Mouse (Mus musculus) CH12.LX (cell line): ENCODE measurements around the gene Il1f6. TPM values are rescaled to one million over a fixed set of nuclear protein-coding genes. Genes with fewer than 3 reads are reported as not detected.
"Not testable (repeated sequence)": the region's sequence is repeated elsewhere in the genome, so short reads cannot be mapped to it uniquely, and the experiment has no call there.

ENCODE experiments used
- DNase-seq: peaks from one replicate; pipeline ENCODE4 v3.0.0-alpha.2; 2013; ENCODE audit errors: extremely low read depth
- H3K27ac ChIP-seq: 2 replicates; pipeline ENCODE4 v1.5.1; 2012; ENCODE audit warnings: low read depth, mild to moderate bottlenecking, control low read depth, moderate library complexity; ENCODE audit not compliant: insufficient read depth
- H3K27me3 ChIP-seq: replicated peaks from 2 replicates; pipeline ENCODE3; 2012; ENCODE audit warnings: inconsistent platforms
- H3K36me3 ChIP-seq, 2 experiments: replicated peaks in 1 of 2; 2 replicates each; pipeline versions ENCODE3 to v1.6.1; 2012; ENCODE audit warnings: inconsistent platforms in 1 of 2, low read length in 1 of 2, mild to moderate bottlenecking in 1 of 2, mixed read lengths in 1 of 2, moderate library complexity in 1 of 2; ENCODE audit not compliant: control insufficient read depth in 1 of 2, insufficient read depth in 1 of 2
- H3K4me1 ChIP-seq, 2 experiments: 2 replicates each; pipeline ENCODE4 v1.6.1; 2012; ENCODE audit warnings: inconsistent platforms in 1 of 2, moderate library complexity in 1 of 2; ENCODE audit not compliant: insufficient read depth in 2 of 2, control insufficient read depth in 1 of 2
- H3K4me2 ChIP-seq: 2 replicates; pipeline ENCODE4 v1.6.1; 2012; ENCODE audit warnings: low read depth, mild to moderate bottlenecking, control low read depth; ENCODE audit not compliant: poor library complexity, insufficient read depth, severe bottlenecking
- H3K4me3 ChIP-seq, 3 experiments: fragments of 150-350 bp in 1 of 3; sonication (generic) in 1 of 3; replicated peaks in 1 of 3; 2 replicates each; pipeline versions ENCODE3 to v1.5.1; 2011 to 2012; ENCODE audit warnings: low read depth in 2 of 3, low read length in 2 of 3, mild to moderate bottlenecking in 2 of 3, moderate library complexity in 2 of 3, control low read depth in 1 of 3, improper control_type of control experiment in 1 of 3, inconsistent platforms in 1 of 3, mixed read lengths in 1 of 3; ENCODE audit not compliant: poor library complexity in 1 of 3
- H3K79me2 ChIP-seq: replicated peaks from 2 replicates; pipeline ENCODE4 v1.6.1; 2012; ENCODE audit warnings: mild to moderate bottlenecking, moderate library complexity; ENCODE audit not compliant: control insufficient read depth, poor library complexity, insufficient read depth, severe bottlenecking; ENCODE audit errors: extremely low read depth
- H3K9ac ChIP-seq: 2 replicates; pipeline ENCODE4 v1.6.1; 2012; ENCODE audit warnings: low read depth, mild to moderate bottlenecking, control low read depth, moderate library complexity; ENCODE audit not compliant: insufficient read depth
- H3K9me3 ChIP-seq: replicated peaks from 2 replicates; pipeline ENCODE3; 2012; ENCODE audit warnings: low read length, inconsistent platforms, mixed read lengths
- CHD1 ChIP-seq: IDR thresholded peaks from 2 replicates; pipeline ENCODE4 v1.6.1; 2012; ENCODE audit warnings: low read depth, low read length, improper control_type of control experiment, inconsistent platforms
- CTCF ChIP-seq, 2 experiments: IDR thresholded peaks in 1 of 2; conservative IDR thresholded peaks in 1 of 2; 2 replicates each; pipeline ENCODE4 v1.5.1; 2011 to 2012; ENCODE audit warnings: low read depth in 2 of 2, low read length in 2 of 2, improper control_type of control experiment in 1 of 2, inconsistent platforms in 1 of 2, mild to moderate bottlenecking in 1 of 2, moderate library complexity in 1 of 2
- E2F4 ChIP-seq: IDR thresholded peaks from 2 replicates; pipeline ENCODE4 v1.6.1; 2011; ENCODE audit warnings: low read depth, low read length, improper control_type of control experiment; ENCODE audit not compliant: insufficient replicate concordance
- ELF1 ChIP-seq: IDR thresholded peaks from 2 replicates; pipeline ENCODE4 v1.6.1; 2014; ENCODE audit warnings: low read depth, mild to moderate bottlenecking, inconsistent platforms, low read length, improper control_type of control experiment
- HCFC1 ChIP-seq: IDR thresholded peaks from 2 replicates; pipeline ENCODE4 v1.6.1; 2012; ENCODE audit warnings: low read depth, mild to moderate bottlenecking, inconsistent platforms, low read length, improper control_type of control experiment
- IRF4 ChIP-seq: IDR thresholded peaks from 2 replicates; pipeline ENCODE4 v1.6.1; 2014; ENCODE audit warnings: low read depth, mild to moderate bottlenecking, inconsistent platforms, low read length, improper control_type of control experiment
- KAT2A ChIP-seq: IDR thresholded peaks from 2 replicates; pipeline ENCODE4 v1.6.1; 2012; ENCODE audit warnings: low read length, improper control_type of control experiment, inconsistent platforms; ENCODE audit not compliant: insufficient replicate concordance
- MAZ ChIP-seq: IDR thresholded peaks from 2 replicates; pipeline ENCODE4 v1.6.1; 2012; ENCODE audit warnings: low read depth, mild to moderate bottlenecking, inconsistent platforms, low read length, improper control_type of control experiment, moderate library complexity
- MEF2A ChIP-seq: IDR thresholded peaks from 2 replicates; pipeline ENCODE4 v1.6.1; 2014; ENCODE audit warnings: low read depth, mild to moderate bottlenecking, inconsistent platforms, low read length, improper control_type of control experiment, borderline replicate concordance
- MYC ChIP-seq: IDR thresholded peaks from 2 replicates; pipeline ENCODE4 v1.6.1; 2011; ENCODE audit warnings: low read depth, mild to moderate bottlenecking, improper control_type of control experiment, low read length
- NELFE ChIP-seq: IDR thresholded peaks from 2 replicates; pipeline ENCODE4 v1.6.1; 2011; ENCODE audit warnings: low read depth, low read length, improper control_type of control experiment
- NRF1 ChIP-seq: IDR thresholded peaks from 2 replicates; pipeline ENCODE4 v1.6.1; 2014; ENCODE audit warnings: low read depth, mild to moderate bottlenecking, inconsistent platforms, low read length, improper control_type of control experiment, moderate library complexity
- PAX5 ChIP-seq: IDR thresholded peaks from 2 replicates; pipeline ENCODE4 v1.6.1; 2012; ENCODE audit warnings: low read length, inconsistent platforms, mixed read lengths
- POLR2A ChIP-seq: IDR thresholded peaks from 2 replicates; pipeline ENCODE4 v1.6.1; 2011; ENCODE audit warnings: low read depth, mild to moderate bottlenecking, improper control_type of control experiment, low read length
- RAD21 ChIP-seq: IDR thresholded peaks from 2 replicates; pipeline ENCODE4 v1.6.1; 2011; ENCODE audit warnings: low read depth, mild to moderate bottlenecking, low read length, improper control_type of control experiment, moderate library complexity
- RCOR1 ChIP-seq: conservative IDR thresholded peaks from 2 replicates; pipeline ENCODE4 v1.6.1; 2012; ENCODE audit warnings: low read depth, mild to moderate bottlenecking, inconsistent platforms, low read length, improper control_type of control experiment
- SMC3 ChIP-seq: IDR thresholded peaks from 2 replicates; pipeline ENCODE4 v1.6.1; 2011; ENCODE audit warnings: low read depth, low read length, improper control_type of control experiment
- TCF12 ChIP-seq: IDR thresholded peaks from 2 replicates; pipeline ENCODE4 v1.6.1; 2014; ENCODE audit warnings: low read depth, mild to moderate bottlenecking, inconsistent platforms, low read length, improper control_type of control experiment
- UBTF ChIP-seq: IDR thresholded peaks from 2 replicates; pipeline ENCODE4 v1.6.1; 2012; ENCODE audit warnings: low read depth, mild to moderate bottlenecking, inconsistent platforms, low read length, improper control_type of control experiment, moderate library complexity
- USF1 ChIP-seq: IDR thresholded peaks from 2 replicates; pipeline ENCODE4 v1.6.1; 2014; ENCODE audit warnings: low read depth, mild to moderate bottlenecking, inconsistent platforms, low read length, improper control_type of control experiment
- ZC3H11A ChIP-seq: IDR thresholded peaks from 2 replicates; pipeline ENCODE4 v1.6.1; 2012; ENCODE audit warnings: low read depth, mild to moderate bottlenecking, inconsistent platforms, low read length, improper control_type of control experiment
- ZKSCAN1 ChIP-seq: IDR thresholded peaks from 2 replicates; pipeline ENCODE4 v1.6.1; 2012; ENCODE audit warnings: low read depth, inconsistent platforms, low read length, improper control_type of control experiment, borderline replicate concordance
- ZMIZ1 ChIP-seq: IDR thresholded peaks from 2 replicates; pipeline ENCODE4 v1.6.1; 2012; ENCODE audit warnings: low read depth, mild to moderate bottlenecking, inconsistent platforms, low read length, improper control_type of control experiment
- ZNF384 ChIP-seq: IDR thresholded peaks from 2 replicates; pipeline ENCODE4 v1.6.1; 2012; ENCODE audit warnings: low read depth, low read length, improper control_type of control experiment, inconsistent platforms
- dilution Hi-C: fragments of 300-500 bp; cut with MboI; formaldehyde crosslinking; loops from 2 replicates; pipeline ENCODE4 v1.14.3; 2020; ENCODE audit warnings: low sequenced_read_pairs; ENCODE audit not compliant: extremely low pct_unique_long_range_greater_than_20kb, extremely low pct_ligation_motif_present
- in situ Hi-C: fragments of 300-500 bp; cut with MboI; formaldehyde crosslinking; loops from 3 replicates; pipeline ENCODE4 v1.14.3; 2019; ENCODE audit warnings: low sequenced_read_pairs, low pct_ligation_motif_present, low pct_unique_long_range_greater_than_20kb, mixed read lengths
- polyA plus RNA-seq: library from polyadenylated mRNA; unstranded; fragments of >175 nt; gene quantifications from 2 replicates; pipeline ENCODE4 v1.2.1, GENCODE M21; 2012; ENCODE audit warnings: low read depth; ENCODE audit not compliant: insufficient read length
- total RNA-seq, 2 experiments: library from RNA; depleted of rRNA; stranded (reverse); fragments of 300-350 nt in 1 of 2; fragments of >200 nt in 1 of 2; gene quantifications; 2 replicates each; pipeline ENCODE4 v1.2.3; 2012 to 2014

The Il1f6 gene
- total RNA-seq (2012; rRNA removed) (0.17 and 0.25 TPM in 2 replicates), total RNA-seq (2014; rRNA removed) (0.52 TPM in 1 of 2 replicates, not detected in the other), polyA plus RNA-seq (not detected in 2 replicates)

GRCm38 (mm10) chr2:24215118-24215517 lies at the start of gene Il1f6:
Il1f6 (plus strand) TSS chr2:24215418.
- H3K9me3 ChIP-seq = no peaks in the 10 kb centered on the region
- no peak for TF ChIP-seq HCFC1
- TF ChIP-seq UBTF = no peak
- no peak for TF ChIP-seq MEF2A
- TF ChIP-seq MAZ = no peak
- no peak for TF ChIP-seq PAX5
- TF ChIP-seq IRF4 = no peak
- TF ChIP-seq USF1 = no peak
- TF ChIP-seq KAT2A = no peak
- no peak for TF ChIP-seq POLR2A
- TF ChIP-seq NRF1 = no peak
- no peak for TF ChIP-seq ZKSCAN1
- no peak for TF ChIP-seq E2F4
- TF ChIP-seq NELFE = no peak
- TF ChIP-seq ELF1 = no peak
- no peak for TF ChIP-seq ZMIZ1
- no peak for TF ChIP-seq ZC3H11A
- TF ChIP-seq RCOR1 = no peak
- no peak for TF ChIP-seq MYC
- TF ChIP-seq TCF12 = no peak
- no peak for TF ChIP-seq CHD1
- TF ChIP-seq, all 38 proteins: peak for 0
- in situ Hi-C loops = no loop called here
- Histone ChIP-seq H3K4me2 (no peak within 1 kb of the TSS), H3K79me2 (no peaks in the 10 kb centered on the region), H3K4me3 (no peak within 1 kb of the TSS), H3K4me1 (peaks cover 4 to 15% of the 10 kb centered on the region in 2 experiments; a peak in 3 of 4 replicates), H3K27ac (no peak within 1 kb of the TSS), H3K9ac (no peak within 1 kb of the TSS), H3K27me3 (no peaks in the 10 kb centered on the region), H3K36me3 (no peaks in the 10 kb centered on the region)
- dilution Hi-C loops = no loop called here
- peak; percentile 31 for DNase-seq

- Histone ChIP-seq H3K4me2 (peak overlapping the region; percentile 52; the same call in 1 of the 2 replicates), H3K4me1 (peaks cover 0 to 14% of the 10 kb centered on the region in 2 experiments; a peak in 2 of 4 replicates)
- H3K36me3 ChIP-seq, H3K9me3 ChIP-seq, H3K79me2 ChIP-seq, H3K9ac ChIP-seq, H3K27ac ChIP-seq, H3K27me3 ChIP-seq, H3K4me3 ChIP-seq, dilution Hi-C loops: not testable (repeated sequence)
- TF ChIP-seq CTCF (conservative IDR thresholded peaks at IDR 0.05 in 1 of 2, IDR thresholded peaks at IDR 0.05 in 1 of 2; ENCODE audit: low read depth in 2 of 2, low read length in 2 of 2) = peak in 1 of 2 experiments; percentile 74; a peak in 2 of 4 replicates
- TF ChIP-seq SMC3 = peak; percentile 77
- TF ChIP-seq ZNF384 = 0 out of 2 replicates have a peak, but pooled peaks have one; percentile 13
- peak; percentile 70 for TF ChIP-seq RAD21
- TF ChIP-seq ZC3H11A = peak; percentile 47
- DNase-seq = peak; percentile 72
- in situ Hi-C loops = loop anchor here (25.0 kb wide), 2 partner anchors 595 to 870 kb away; partner anchors contain the start of gene Nxph2
Measured at GRCm38 (mm10) chr2:24181683-24182331, 33.4 kb upstream of the Il1f6 start.

- dilution Hi-C loops, H3K36me3 ChIP-seq, H3K9me3 ChIP-seq, H3K9ac ChIP-seq, H3K79me2 ChIP-seq, DNase-seq, H3K4me3 ChIP-seq, H3K27ac ChIP-seq, H3K27me3 ChIP-seq: not testable (repeated sequence)
- H3K4me2 ChIP-seq = peak overlapping the region; percentile 52; the same call in 1 of the 2 replicates
- in situ Hi-C loops = loop anchor here (25.0 kb wide), 2 partner anchors 595 to 870 kb away; partner anchors contain the start of gene Nxph2
- peaks cover 0 to 17% of the 10 kb centered on the region in 2 experiments; a peak in 2 of 4 replicates for H3K4me1 ChIP-seq
Measured at GRCm38 (mm10) chr2:24182423-24183147, 32.6 kb upstream of the Il1f6 start.
